Mouse (Mus musculus) liver, adult 2 months (tissue): ENCODE results near the gene Itgb4.

Experiments used
- CTCF ChIP-seq: fragments of 200-500 bp; IDR thresholded peaks from 2 replicates; pipeline ENCODE4 v1.5.1; 2011; ENCODE audit warnings: low read depth, low read length, control low read depth
- POLR2A ChIP-seq: fragments of 200-500 bp; IDR thresholded peaks from 2 replicates; pipeline ENCODE4 v1.6.1; 2011; ENCODE audit warnings: low read length, control low read depth; ENCODE audit not compliant: insufficient read depth; ENCODE audit errors: extremely low read depth

- TF ChIP-seq CTCF (no peak), POLR2A (no peak)
These were observed 8.0 kb downstream of the Itgb4 start for GRCm38 (mm10) chr11:115982472-115982871.
